Mouse (Mus musculus): ENCODE measurements around the gene Phtf1.

GRCm38 (mm10) chr3:104006896-104007466 is 39.1 kb downstream of the Phtf1 start:
- TF ChIP-seq CTCF (IDR thresholded peaks at IDR 0.05; ENCODE audit: low read depth, low read length) (no peak), EP300 (IDR thresholded peaks at IDR 0.05; ENCODE audit: insufficient read depth, low read depth, low read length) (no peak), POLR2A (IDR thresholded peaks at IDR 0.05; ENCODE audit: insufficient read depth, low read length) (no peak)
